8 mouse cellular contexts compared by ENCODE assay signal in the genomic region with DNA sequence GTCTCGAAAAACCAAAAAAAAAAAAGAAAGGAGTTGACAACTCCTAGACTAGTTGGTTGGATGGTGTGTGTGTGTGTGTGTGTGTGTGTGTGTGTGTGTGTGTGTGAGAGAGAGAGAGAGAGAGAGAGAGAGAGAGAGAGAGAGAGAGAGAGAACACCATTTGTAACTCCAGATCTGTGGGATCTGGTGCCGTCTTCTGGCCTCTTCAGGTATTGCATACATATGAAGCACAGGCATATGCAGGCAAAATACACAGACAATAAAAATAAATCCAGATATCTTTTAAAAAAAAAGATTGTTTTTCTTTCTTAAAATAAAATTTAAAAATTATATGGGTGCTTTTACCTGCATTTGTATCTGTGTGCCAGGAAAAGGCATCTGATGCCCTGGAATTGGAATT. TPM values are rescaled to one million over a fixed set of nuclear protein-coding genes. Genes with fewer than 3 reads are reported as not detected.
DNase-seq lines count a peak whose midpoint lies in the region; ATAC-seq lines count a peak whose summit lies in the region.

No protein-coding gene starts in this region.

- ATAC-seq in hindbrain, embryonic 13.5 days (ENCODE audit: low FRiP score): no peak
- no peak for ATAC-seq in forebrain, embryonic 11.5 days (replicated peaks; ENCODE audit: low FRiP score)

- WGBS in hindbrain, embryonic 10.5 days: 62% methylated on average over 2 of the region's 2 CpGs
- 64% methylated on average over 2 of the region's 2 CpGs for WGBS in hindbrain, embryonic 13.5 days
- 55% methylated on average over 2 of the region's 2 CpGs for WGBS in forebrain, embryonic 11.5 days

- H3K4me3 ChIP-seq in hindbrain, embryonic 10.5 days: no peak overlapping the region
- H3K4me3 ChIP-seq in hindbrain, embryonic 13.5 days: no peak overlapping the region
- no peak overlapping the region for H3K4me3 ChIP-seq in forebrain, embryonic 11.5 days (ENCODE audit: low read depth, low read length)

- H3K27ac ChIP-seq in hindbrain, embryonic 10.5 days: no peak overlapping the region
- H3K27ac ChIP-seq in hindbrain, embryonic 13.5 days: no peak overlapping the region
- H3K27ac ChIP-seq in forebrain, embryonic 11.5 days (ENCODE audit: low read depth, low read length): no peak overlapping the region

- DNase-seq in hindbrain, embryonic 10.5 days (ENCODE audit: low spot score): peak; percentile 26
- DNase-seq in urinary bladder, postnatal 14 days (ENCODE audit: low spot score): peak; percentile 40
- DNase-seq in urinary bladder, adult 2 months (ENCODE audit: low spot score): no peak
- peak; percentile 63 for DNase-seq in kidney, postnatal 10 days
- DNase-seq in spleen, adult 12 weeks (ENCODE audit: low spot score): peak; percentile 24
- DNase-seq in ovary, postnatal 10 days (ENCODE audit: low spot score): no peak
- DNase-seq in forebrain, embryonic 11.5 days (ENCODE audit: low spot score): no peak

- no peaks in the 10 kb centered on the region for H3K36me3 ChIP-seq in hindbrain, embryonic 10.5 days
- H3K36me3 ChIP-seq in hindbrain, embryonic 13.5 days: peaks cover 10% of the 10 kb centered on the region; the same call in 1 of the 2 replicates
- no peaks in the 10 kb centered on the region for H3K36me3 ChIP-seq in forebrain, embryonic 11.5 days (ENCODE audit: control insufficient read depth, insufficient read depth, low read length)

- H3K27me3 ChIP-seq in hindbrain, embryonic 10.5 days (ENCODE audit: insufficient read depth, poor library complexity, severe bottlenecking): no peaks in the 10 kb centered on the region
- no peaks in the 10 kb centered on the region for H3K27me3 ChIP-seq in hindbrain, embryonic 13.5 days
- no peaks in the 10 kb centered on the region for H3K27me3 ChIP-seq in forebrain, embryonic 11.5 days (ENCODE audit: control insufficient read depth, insufficient read depth, low read length)

- no peaks in the 10 kb centered on the region for H3K9me3 ChIP-seq in hindbrain, embryonic 10.5 days
- no peaks in the 10 kb centered on the region for H3K9me3 ChIP-seq in hindbrain, embryonic 13.5 days
- H3K9me3 ChIP-seq in forebrain, embryonic 11.5 days (ENCODE audit: control insufficient read depth, low read length): no peaks in the 10 kb centered on the region

- no peak overlapping the region for H3K9ac ChIP-seq in hindbrain, embryonic 13.5 days
- no peak overlapping the region for H3K9ac ChIP-seq in forebrain, embryonic 11.5 days (ENCODE audit: low read length)

- H3K4me1 ChIP-seq in hindbrain, embryonic 10.5 days (replicated peaks): no peaks in the 10 kb centered on the region
- no peaks in the 10 kb centered on the region for H3K4me1 ChIP-seq in hindbrain, embryonic 13.5 days (replicated peaks)
- H3K4me1 ChIP-seq in forebrain, embryonic 11.5 days (replicated peaks; ENCODE audit: control insufficient read depth, insufficient read depth, low read length): no peaks in the 10 kb centered on the region

- H3K4me2 ChIP-seq in hindbrain, embryonic 13.5 days: no peak overlapping the region
- no peak overlapping the region for H3K4me2 ChIP-seq in forebrain, embryonic 11.5 days (ENCODE audit: low read depth, low read length, severe bottlenecking)

RNA-seq across cellular contexts. Expression of a gene that starts 18.3 kb away (rescaled TPM):
- 8.6 and 11.0 TPM in 2 replicates for polyA plus RNA-seq in hindbrain, embryonic 10.5 days (2016; fragmentation: Nextera tagmentation; extraction: Ambion mirVana)
- polyA plus RNA-seq in hindbrain, embryonic 13.5 days (2015; fragmentation: Nextera tagmentation; extraction: Ambion mirVana): 19.3 and 20.4 TPM in 2 replicates
- polyA plus RNA-seq in urinary bladder, adult 2 months (2012; rRNA removed): 80.0 and 91.5 TPM in 2 replicates
- polyA plus RNA-seq in forebrain, embryonic 11.5 days (2014; fragmentation: Nextera tagmentation; extraction: Ambion mirVana): 8.9 and 9.7 TPM in 2 replicates

RNA-seq across cellular contexts. Expression of a gene that starts 19.3 kb away (rescaled TPM):
- polyA plus RNA-seq in hindbrain, embryonic 10.5 days (2016; fragmentation: Nextera tagmentation; extraction: Ambion mirVana): 113 and 125 TPM in 2 replicates
- 128 and 141 TPM in 2 replicates for polyA plus RNA-seq in hindbrain, embryonic 13.5 days (2015; fragmentation: Nextera tagmentation; extraction: Ambion mirVana)
- polyA plus RNA-seq in urinary bladder, adult 2 months (2012; rRNA removed): 60.1 and 70.8 TPM in 2 replicates
- polyA plus RNA-seq in forebrain, embryonic 11.5 days (2014; fragmentation: Nextera tagmentation; extraction: Ambion mirVana): 108 and 117 TPM in 2 replicates

RNA-seq across cellular contexts. Expression of a gene that starts 42.1 kb away (rescaled TPM):
- 18.9 and 21.9 TPM in 2 replicates for polyA plus RNA-seq in hindbrain, embryonic 10.5 days (2016; fragmentation: Nextera tagmentation; extraction: Ambion mirVana)
- polyA plus RNA-seq in hindbrain, embryonic 13.5 days (2015; fragmentation: Nextera tagmentation; extraction: Ambion mirVana): 15.7 and 16.6 TPM in 2 replicates
- 8.9 and 9.8 TPM in 2 replicates for polyA plus RNA-seq in urinary bladder, adult 2 months (2012; rRNA removed)
- 18.1 and 19.2 TPM in 2 replicates for polyA plus RNA-seq in forebrain, embryonic 11.5 days (2014; fragmentation: Nextera tagmentation; extraction: Ambion mirVana)

RNA-seq across cellular contexts. Expression of a gene that starts 56.3 kb away (rescaled TPM):
- 0.02 TPM in 1 of 2 replicates, not detected in the other for polyA plus RNA-seq in hindbrain, embryonic 10.5 days (2016; fragmentation: Nextera tagmentation; extraction: Ambion mirVana)
- 1.3 and 1.4 TPM in 2 replicates for polyA plus RNA-seq in hindbrain, embryonic 13.5 days (2015; fragmentation: Nextera tagmentation; extraction: Ambion mirVana)
- polyA plus RNA-seq in urinary bladder, adult 2 months (2012; rRNA removed): 0.15 and 0.41 TPM in 2 replicates
- 0.15 and 0.19 TPM in 2 replicates for polyA plus RNA-seq in forebrain, embryonic 11.5 days (2014; fragmentation: Nextera tagmentation; extraction: Ambion mirVana)

Comparison
In these comparisons a context has a peak if more than half of its experiments do, and no peak if none do; other contexts are left out.
1. DNase-seq: peak in hindbrain, embryonic 10.5 days (single experiment), urinary bladder, postnatal 14 days (single experiment), kidney, postnatal 10 days (single experiment) and spleen, adult 12 weeks (single experiment); none in urinary bladder, adult 2 months (single experiment), ovary, postnatal 10 days (single experiment) and forebrain, embryonic 11.5 days (single experiment).